Mouse (Mus musculus): ENCODE results near the gene Spon1. TPM values are rescaled to one million over a fixed set of nuclear protein-coding genes. Genes with fewer than 3 reads are reported as not detected.

Gene Spon1
- total RNA-seq, 2 experiments from 2014 or later, result 68.1 to 68.6 TPM

- H3K4me3 ChIP-seq, result no peak overlapping the region
- no peak for DNase-seq (ENCODE audit: low spot score in 2 of 2)
- TF ChIP-seq CTCF (conservative IDR thresholded peaks at IDR 0.05), result no peak
- peak overlapping the region; percentile 40 for H3K27ac ChIP-seq
Observed at GRCm38 (mm10) chr7:114043929-114044549, 278.2 kb downstream of the Spon1 start.

- no peak for DNase-seq (ENCODE audit: low spot score in 2 of 2)
- TF ChIP-seq CTCF (conservative IDR thresholded peaks at IDR 0.05), result no peak
- H3K27ac ChIP-seq, result no peak overlapping the region
- no peak overlapping the region for H3K4me3 ChIP-seq
Observed at GRCm38 (mm10) chr7:114045814-114046213, 280.0 kb downstream of the Spon1 start.

GRCm38 (mm10) chr7:114053720-114054119 is 287.9 kb downstream of the Spon1 start:
- Histone ChIP-seq H3K27ac (no peak overlapping the region), H3K4me3 (no peak overlapping the region)
- no peak for DNase-seq (ENCODE audit: low spot score in 2 of 2)
- TF ChIP-seq CTCF (conservative IDR thresholded peaks at IDR 0.05), result no peak

- H3K4me3 ChIP-seq, result no peak overlapping the region
- H3K27ac ChIP-seq, result peak overlapping the region; percentile 23; the same call in 1 of the 2 replicates
- no peak for DNase-seq (ENCODE audit: low spot score in 2 of 2)
- no peak for TF ChIP-seq CTCF (conservative IDR thresholded peaks at IDR 0.05)
Observed at GRCm38 (mm10) chr7:114058166-114058565, 292.4 kb downstream of the Spon1 start.

- DNase-seq (ENCODE audit: low spot score in 2 of 2), result no peak
- no peak overlapping the region; the same call in 1 of the 2 replicates for H3K4me3 ChIP-seq
- peak overlapping the region; percentile 82 for H3K27ac ChIP-seq
- TF ChIP-seq CTCF (conservative IDR thresholded peaks at IDR 0.05), result 0 out of 2 replicates have a peak, but pooled peaks have one; percentile 3
Observed at GRCm38 (mm10) chr7:114058927-114059441, 293.2 kb downstream of the Spon1 start.

- H3K4me3 ChIP-seq, result no peak overlapping the region
- no peak for DNase-seq (ENCODE audit: low spot score in 2 of 2)
- peak; percentile 47 for TF ChIP-seq CTCF (conservative IDR thresholded peaks at IDR 0.05)
- H3K27ac ChIP-seq, result no peak overlapping the region; the same call in 1 of the 2 replicates
Observed at GRCm38 (mm10) chr7:114060445-114060844, 294.6 kb downstream of the Spon1 start.

GRCm38 (mm10) chr7:114062451-114062850 is 296.7 kb downstream of the Spon1 start:
- no peak for TF ChIP-seq CTCF (conservative IDR thresholded peaks at IDR 0.05)

GRCm38 (mm10) chr7:114063534-114063933 is 297.7 kb downstream of the Spon1 start:
- TF ChIP-seq CTCF (conservative IDR thresholded peaks at IDR 0.05), result no peak

More at GRCm38 (mm10) chr7:114062451-114062850, 296.7 kb downstream of the Spon1 start:
- no peak overlapping the region for H3K4me3 ChIP-seq
- peak overlapping the region; percentile 64; the same call in 1 of the 2 replicates for H3K27ac ChIP-seq
- no peak for DNase-seq (ENCODE audit: low spot score in 2 of 2)

GRCm38 (mm10) chr7:114063966-114064365 is 298.2 kb downstream of the Spon1 start:
- H3K27ac ChIP-seq, result peak overlapping the region; percentile 76
- no peak for TF ChIP-seq CTCF (conservative IDR thresholded peaks at IDR 0.05)

More at GRCm38 (mm10) chr7:114063534-114063933, 297.7 kb downstream of the Spon1 start:
- no peak for DNase-seq (ENCODE audit: low spot score in 2 of 2)
- no peak overlapping the region for H3K4me3 ChIP-seq
- peak overlapping the region; percentile 76 for H3K27ac ChIP-seq

GRCm38 (mm10) chr7:114065407-114066185 is 299.8 kb downstream of the Spon1 start:
- no peak for DNase-seq (ENCODE audit: low spot score in 2 of 2)
- TF ChIP-seq CTCF (conservative IDR thresholded peaks at IDR 0.05), result no peak
- Histone ChIP-seq H3K4me3 (no peak overlapping the region), H3K27ac (peak overlapping the region; percentile 84)

More at GRCm38 (mm10) chr7:114063966-114064365, 298.2 kb downstream of the Spon1 start:
- no peak overlapping the region for H3K4me3 ChIP-seq
- DNase-seq (ENCODE audit: low spot score in 2 of 2), result no peak

GRCm38 (mm10) chr7:114066529-114067178 is 300.9 kb downstream of the Spon1 start:
- TF ChIP-seq CTCF (conservative IDR thresholded peaks at IDR 0.05), result peak; percentile 99
- DNase-seq (ENCODE audit: low spot score in 2 of 2), result peak; percentile 58 to 85
- Histone ChIP-seq H3K27ac (peak overlapping the region; percentile 84), H3K4me3 (peak overlapping the region; percentile 43)

GRCm38 (mm10) chr7:114068956-114069533 is 303.2 kb downstream of the Spon1 start:
- H3K4me3 ChIP-seq, result no peak overlapping the region
- no peak for DNase-seq (ENCODE audit: low spot score in 2 of 2)
- H3K27ac ChIP-seq, result no peak overlapping the region
- TF ChIP-seq CTCF (conservative IDR thresholded peaks at IDR 0.05), result no peak
